Mouse (Mus musculus) bone marrow macrophage, adult 2 months (primary cell): Measurements from ENCODE around the gene Nlrp6.

Source experiments
- CTCF ChIP-seq: IDR thresholded peaks from 2 replicates; pipeline ENCODE4 v1.5.1; 2012; ENCODE audit warnings: low read depth, mild to moderate bottlenecking, low read length, moderate library complexity
- POLR2A ChIP-seq: IDR thresholded peaks from 2 replicates; pipeline ENCODE4 v1.6.1; 2012; ENCODE audit warnings: mild to moderate bottlenecking, low read depth, low read length, borderline replicate concordance

DNA sequence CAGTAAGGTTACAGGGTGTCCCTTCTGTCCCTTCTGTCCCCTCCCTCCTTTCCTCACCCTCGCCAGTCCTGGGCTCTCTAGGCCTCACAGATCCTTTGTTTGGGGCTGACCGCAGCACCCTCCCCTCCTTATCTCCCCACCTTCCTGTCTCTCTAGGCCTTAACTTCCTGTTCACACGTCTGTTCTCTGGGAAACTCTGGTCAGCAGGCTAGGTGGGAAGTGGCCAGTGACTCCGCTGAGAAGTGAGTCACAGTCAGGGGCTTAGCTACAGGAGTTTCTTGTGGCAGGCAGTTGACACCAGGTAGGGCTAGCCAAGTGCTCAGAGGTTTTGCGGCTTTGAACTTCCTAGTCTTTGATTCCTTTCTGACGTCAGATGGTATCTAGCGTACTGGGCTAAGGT lies 26.3 kb downstream of the Nlrp6 start:
- TF ChIP-seq CTCF: no peak
- TF ChIP-seq POLR2A: no peak
